Mouse (Mus musculus) testis, postnatal 10 days (tissue): Measurements from ENCODE around the gene Iscu.
A peak's percentile ranks its signal among the peaks of the same experiment; 100 is the strongest.
"Not testable (repeated sequence)": the region's sequence is repeated elsewhere in the genome, so short reads cannot be mapped to it uniquely, and the experiment has no call there.

ENCODE experiments used
- DNase-seq: peaks from one replicate; pipeline ENCODE4 v3.0.0; 2021; ENCODE audit warnings: low spot score

The Iscu gene

DNA sequence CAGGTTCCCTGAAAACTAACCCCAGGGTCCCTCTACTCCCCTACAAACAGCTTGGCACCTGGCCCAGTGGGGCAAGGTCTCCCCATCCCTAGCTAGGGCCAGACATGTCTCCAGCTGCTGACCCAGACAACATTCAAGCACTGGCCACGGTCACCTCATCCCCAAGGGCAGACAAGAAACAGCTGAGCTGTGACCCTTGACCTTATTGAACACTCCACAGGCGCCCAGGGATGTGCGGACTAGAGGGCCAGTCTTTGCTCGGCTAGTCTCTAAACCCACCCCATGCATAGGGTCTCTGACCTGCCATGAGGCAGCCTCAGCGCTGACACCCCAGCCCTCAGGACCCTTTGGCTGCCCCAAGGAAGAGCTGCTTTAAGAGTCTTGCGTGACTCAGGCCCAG, 16.1 kb downstream of the Iscu start:
- no peak for DNase-seq

DNA sequence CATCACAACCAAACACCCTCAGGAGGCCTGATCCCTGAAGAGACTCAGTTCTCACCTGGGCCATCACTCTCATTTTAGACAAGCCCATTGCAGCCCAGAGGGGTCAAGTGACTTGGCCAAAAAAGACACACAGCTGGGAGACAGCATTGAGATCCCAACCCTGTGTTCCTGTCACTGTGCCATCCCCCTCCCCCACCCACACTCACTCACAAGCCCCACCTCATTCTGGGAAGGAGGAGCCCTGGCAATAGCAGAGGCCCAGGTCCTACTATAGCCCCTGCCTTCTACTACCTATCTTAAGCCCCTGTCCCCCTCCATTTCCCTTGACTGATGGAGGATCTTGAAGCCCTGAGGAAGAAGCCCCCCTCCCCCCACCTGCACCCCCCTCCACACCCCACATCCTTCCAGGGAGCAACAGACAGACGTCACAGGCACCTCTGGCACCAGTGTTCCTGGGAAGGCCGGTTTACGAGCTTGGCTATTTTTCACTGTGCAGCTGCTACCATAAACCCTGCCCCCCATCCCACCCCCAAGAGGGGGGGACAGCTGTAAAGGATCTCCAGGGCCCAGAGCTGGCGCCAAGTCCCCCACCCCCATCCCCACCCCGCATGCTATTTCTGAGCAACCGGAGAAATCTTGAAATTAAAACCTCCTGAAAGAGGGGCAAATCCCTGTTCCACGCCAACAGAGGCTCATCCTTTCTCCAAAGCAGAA, 16.7 kb downstream of the Iscu start:
- peak; percentile 59 for DNase-seq

GRCm38 (mm10) chr5:113790453-113791196, 18.1 kb downstream of the Iscu start:
- no peak for DNase-seq

DNA sequence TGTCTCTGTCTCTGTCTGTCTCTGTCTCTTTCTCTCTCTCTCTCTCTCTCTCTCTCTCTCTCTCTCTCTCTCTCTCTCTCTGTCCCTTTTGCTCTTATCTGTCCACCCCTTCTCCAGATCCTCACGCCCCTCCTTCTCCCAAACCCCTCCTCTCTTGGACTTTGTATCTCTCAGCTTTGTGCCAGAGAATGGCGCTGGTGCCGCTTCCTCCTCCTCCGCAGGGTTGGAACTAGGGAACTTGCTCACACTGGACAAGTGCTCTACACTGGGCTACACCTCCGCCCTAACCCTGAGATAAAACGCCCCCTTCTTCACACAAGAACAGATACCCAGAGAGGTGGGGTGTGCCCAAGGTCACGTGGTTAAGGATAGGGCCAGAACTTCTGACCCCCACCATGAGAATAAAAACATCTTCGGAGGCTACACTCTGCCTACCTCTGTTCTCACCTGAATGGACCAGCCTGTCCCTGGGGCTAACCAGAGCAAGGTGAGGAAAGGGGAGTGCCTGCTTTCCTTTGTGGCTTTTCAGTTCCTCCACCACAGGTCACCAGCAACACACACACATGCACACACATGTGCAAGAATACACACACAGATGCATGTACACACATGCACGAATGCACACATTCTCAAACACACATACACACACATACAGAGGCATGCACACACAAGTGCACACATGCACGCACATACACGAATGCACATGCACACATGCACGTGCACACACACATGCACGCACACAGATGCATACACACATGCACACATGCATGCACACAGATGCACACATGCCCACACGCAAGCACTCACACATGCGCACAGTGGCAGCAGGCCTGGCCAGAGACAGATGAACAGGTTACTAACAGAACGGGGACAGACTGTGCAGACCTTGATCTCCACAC, 18.9 kb downstream of the Iscu start:
- DNase-seq, result no peak

DNA sequence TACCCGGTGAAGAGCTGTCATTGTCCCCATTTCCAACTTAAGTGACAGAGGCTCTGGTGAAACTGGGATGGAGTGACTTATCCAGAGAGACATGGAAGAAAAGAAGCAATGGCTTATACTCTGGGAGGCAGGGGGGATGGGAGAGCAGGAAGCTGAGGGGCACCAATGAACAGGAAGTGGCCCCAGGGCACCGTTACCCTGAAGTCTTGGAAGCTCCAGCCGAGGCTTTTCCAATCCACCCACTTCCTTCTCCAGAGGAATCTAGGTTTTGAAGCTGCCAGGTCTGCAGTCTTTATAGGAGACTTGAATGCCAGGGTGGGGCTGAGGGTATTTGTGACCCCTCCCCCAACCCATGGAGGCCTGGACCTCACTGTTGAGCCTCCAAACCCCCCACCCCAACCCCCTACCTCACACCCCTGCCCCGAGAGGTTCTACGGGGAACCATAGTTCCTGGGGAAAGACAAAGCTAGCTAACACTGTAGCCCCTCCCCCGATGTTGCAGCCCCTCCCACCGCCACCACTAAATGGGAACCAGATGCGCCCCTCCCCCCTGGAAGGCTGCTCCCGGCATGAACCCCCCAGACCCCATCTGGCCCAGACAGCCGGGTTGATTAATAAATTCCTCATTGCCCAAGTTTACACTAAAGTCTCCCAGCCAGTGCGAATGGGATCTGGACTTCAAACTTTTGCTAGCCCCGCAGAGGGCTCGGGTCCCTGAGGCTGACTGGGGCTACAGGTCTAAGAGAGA, 24.0 kb downstream of the Iscu start:
- peak; percentile 69 for DNase-seq

DNA sequence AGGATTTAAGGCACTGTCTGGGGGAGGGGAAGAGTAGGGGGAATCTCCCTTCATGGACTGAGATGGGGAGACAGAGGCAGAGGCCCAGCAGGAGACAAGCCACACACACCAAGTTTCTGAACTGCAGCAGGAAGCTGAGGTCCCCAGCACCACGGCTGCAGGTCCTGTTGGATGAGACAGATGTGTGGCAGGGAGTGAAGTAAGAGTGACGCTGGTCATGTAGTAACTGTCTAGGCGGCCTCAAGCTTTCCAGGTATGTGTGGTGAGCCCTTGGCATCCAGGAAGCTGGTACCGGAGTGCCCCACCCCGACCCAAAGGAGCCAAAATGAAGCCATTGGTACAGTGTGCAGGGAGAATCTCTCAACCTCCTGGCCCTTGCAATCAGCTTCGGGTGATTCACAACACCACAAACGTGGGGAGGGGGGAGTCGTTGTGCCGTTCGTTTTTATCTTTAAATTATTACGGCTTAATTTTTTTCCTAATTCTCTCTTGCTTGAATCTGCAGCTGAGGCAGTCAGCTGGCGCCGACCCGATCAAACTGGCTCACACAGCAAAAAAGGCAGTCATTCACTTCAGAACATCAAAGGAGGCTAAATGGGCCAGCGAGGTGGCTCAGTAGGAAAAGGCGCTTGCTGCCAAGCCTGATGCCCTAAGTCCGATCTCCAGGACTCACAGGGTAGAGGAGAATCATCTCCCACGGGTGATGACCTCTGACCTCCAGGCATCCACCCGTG, 24.8 kb downstream of the Iscu start:
- DNase-seq, result no peak

GRCm38 (mm10) chr5:113798525-113798924, 26.0 kb downstream of the Iscu start:
- DNase-seq, result no peak

GRCm38 (mm10) chr5:113799691-113800090, 27.1 kb downstream of the Iscu start:
- DNase-seq, result no peak

- DNase-seq, result peak; percentile 68
These were observed 27.7 kb downstream of the Iscu start, which contains the start of gene Tmem119 for GRCm38 (mm10) chr5:113800280-113800679. Gene Tmem119, minus strand, starts transcription at chr5:113800516.

DNA sequence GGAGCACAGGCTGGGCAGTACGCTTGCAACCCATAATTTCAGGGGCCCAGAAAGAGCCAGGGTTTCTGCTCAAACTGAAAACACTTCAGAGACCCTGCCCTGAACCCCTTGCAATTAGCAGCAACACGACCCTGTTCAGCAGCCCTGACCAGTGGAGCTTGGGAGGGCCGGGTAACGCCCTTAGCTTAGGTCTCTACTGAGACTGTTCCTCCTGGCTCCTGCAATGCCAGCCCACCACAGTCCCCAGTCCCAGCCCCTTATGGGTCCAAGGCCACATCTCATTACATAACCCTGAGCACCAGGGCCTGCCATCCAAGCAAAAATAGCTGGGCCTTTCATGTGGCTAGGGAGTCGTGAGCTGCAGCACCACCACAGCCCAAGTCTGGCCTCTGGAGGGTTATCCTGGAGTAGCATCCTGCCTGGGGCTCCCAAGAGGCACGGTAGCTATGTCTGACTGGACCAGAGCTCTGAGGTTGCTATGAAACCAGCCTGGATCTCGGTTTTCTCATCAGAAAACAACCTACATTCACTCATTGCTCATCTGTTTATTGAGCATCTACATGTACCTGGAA, 31.9 kb downstream of the Iscu start:
- DNase-seq, result no peak

DNA sequence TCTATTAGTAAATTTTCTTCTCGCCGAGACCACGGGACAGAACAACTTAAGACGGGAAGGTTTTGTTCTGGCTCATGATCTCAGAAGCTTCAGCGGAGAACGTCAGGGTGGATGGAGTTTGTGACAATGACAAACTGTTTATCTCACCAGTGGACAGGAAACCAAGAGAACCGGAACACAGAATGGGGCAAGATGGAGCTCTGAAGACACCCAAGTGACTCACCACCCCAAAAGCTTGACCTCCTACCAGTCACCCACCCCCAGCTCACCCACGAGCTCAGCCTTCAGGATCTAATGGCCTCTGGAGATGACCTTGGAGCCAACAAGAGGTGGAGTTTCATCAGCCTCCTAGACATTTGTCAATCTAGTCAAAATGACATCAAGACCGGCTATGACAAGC, 32.8 kb downstream of the Iscu start:
- DNase-seq, result no peak

GRCm38 (mm10) chr5:113806414-113806813, 33.9 kb downstream of the Iscu start:
- no peak for DNase-seq

- no peak for DNase-seq
These were observed 35.2 kb downstream of the Iscu start for GRCm38 (mm10) chr5:113807712-113808111.

DNA sequence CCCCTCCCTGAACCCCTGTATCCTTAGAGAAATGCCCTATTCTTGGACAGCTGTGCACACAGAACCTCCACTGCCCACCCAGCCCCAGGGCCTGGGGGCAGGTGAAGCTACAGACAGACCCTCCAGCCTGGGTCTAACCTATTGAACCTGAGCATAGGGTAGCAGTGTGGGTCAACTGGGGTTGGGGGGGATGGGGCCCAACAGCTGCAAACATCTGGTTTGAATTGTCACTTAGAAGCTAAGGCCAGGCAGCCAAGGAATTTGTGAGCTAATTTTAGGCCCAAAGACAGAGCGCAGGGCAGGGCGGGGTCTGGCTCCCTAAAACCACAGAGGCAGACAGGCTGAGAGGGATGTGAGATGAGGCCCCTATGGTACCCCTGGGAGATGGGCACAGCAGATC, 35.6 kb downstream of the Iscu start:
- DNase-seq, result no peak

DNA sequence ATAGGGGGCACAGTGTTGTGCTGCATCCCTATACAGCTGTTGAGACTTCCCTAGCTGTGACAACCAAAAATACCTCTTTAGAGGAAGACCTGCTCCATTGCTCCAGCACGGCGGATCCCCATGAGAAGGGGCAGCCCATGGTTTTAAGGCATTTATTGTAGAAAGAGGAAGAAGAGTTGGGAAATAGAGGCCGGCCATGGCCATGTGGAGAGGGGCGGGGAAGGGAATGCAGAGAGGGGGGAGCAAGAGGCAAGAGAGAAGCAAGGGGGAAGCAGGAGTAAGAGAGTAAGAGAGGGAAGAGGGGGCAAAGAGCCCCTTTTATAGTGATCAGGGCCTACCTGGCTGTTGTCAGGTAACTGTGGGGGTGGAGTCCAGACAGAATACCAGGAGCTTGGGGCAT, 37.6 kb downstream of the Iscu start:
- no peak for DNase-seq

DNA sequence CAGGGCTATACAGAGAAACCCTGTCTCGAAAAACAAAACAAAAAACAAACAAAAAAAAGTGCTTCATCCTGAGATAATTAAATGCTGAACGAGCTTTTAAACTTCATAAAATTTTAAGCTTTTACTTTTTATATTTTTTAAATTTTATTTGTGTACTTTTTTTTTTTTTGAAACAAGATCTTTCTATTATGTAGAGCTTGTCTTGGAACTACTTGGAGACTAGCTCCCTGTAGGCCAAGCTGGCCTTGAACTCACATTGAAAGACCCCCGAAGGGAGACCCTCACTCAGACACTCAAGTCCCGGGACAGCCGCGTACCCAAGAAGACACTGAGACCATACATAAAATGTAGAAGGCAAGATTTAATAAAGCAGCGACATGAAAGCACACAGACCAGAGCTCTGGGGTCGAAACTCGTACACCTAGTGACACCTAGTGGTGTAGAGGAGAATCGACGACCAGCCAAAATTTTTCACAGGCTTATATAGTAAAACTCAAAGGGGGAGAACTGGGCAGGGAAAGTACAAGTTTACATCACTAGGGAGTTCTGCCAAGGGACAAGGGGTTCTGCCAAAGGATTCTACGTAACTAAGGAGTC, 39.4 kb downstream of the Iscu start:
- not testable (repeated sequence) for DNase-seq

GRCm38 (mm10) chr5:113812638-113813037, 40.1 kb downstream of the Iscu start:
- no peak for DNase-seq

DNA sequence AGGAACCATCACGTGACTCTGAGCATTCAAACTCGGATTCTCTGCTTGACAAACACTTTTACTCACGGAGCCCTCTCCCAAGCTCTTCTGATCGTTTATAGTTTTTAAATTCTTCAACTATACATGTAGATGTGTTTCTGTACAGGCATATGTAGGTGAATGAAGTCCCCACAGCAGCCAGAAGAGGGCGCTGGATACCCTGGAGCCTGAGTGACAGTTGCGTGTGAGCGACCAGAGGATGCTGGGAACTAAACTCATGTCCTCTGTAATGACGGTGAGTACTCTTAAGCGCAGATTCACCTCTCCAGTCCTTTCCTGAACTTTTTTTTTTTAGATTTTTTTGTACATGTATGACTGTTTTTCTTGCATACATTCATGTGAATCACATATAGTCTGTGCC, 41.1 kb downstream of the Iscu start:
- no peak for DNase-seq

DNA sequence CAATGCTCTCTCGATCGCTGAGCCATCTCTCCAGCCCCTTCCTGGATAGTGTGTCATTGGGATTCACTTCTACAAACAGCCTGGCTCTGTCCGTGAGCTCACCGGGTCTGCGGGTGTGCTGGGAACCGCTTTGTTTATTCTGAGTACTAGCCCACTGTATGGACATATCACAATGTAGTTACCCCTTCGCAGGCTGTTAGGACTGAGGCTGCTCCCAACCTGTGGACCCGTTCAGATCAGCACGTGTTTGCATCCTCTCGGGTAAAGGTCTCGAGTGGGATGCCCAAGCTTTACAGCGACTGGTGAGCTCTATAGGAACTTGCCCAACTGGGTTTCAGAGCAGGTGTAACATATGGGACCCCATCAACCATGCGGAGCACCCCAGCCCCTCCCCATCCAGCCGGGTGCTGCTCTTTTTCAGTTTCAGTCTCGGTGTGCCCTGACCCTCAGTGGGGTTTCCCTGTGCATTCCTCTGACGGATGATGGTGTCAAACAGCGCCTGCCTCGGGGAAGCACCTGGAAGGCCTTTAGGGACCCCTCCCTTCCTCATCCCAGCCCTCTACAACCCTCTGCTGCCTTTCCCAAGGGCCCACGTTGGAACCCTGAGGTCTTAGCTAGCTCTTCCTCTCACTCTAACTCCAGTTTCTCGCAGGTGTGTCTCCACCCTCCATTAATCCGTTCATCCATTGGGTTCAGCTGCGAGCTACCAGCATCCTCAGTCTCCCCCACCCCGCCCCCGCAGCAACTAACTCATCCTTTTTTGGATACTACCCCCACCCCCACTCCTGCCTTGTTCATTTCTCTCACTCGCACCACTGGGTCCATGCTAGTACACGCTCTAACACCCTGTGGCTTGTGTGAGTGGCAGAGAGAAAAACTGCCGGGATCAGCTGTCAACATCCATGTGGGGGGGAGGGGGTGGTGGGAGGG, 41.8 kb downstream of the Iscu start:
- no peak for DNase-seq
